Mouse (Mus musculus) embryonic fibroblast, embryonic 13.5 days (primary cell): Measurements from ENCODE around the gene Sept6.

ENCODE experiments used
- CTCF ChIP-seq: IDR thresholded peaks from 2 replicates; pipeline ENCODE4 v1.5.1; 2011; ENCODE audit warnings: mild to moderate bottlenecking, control low read depth, low read length, moderate library complexity, borderline replicate concordance; ENCODE audit not compliant: insufficient read depth
- POLR2A ChIP-seq: IDR thresholded peaks from 2 replicates; pipeline ENCODE4 v1.6.1; 2011; ENCODE audit warnings: low read depth, mild to moderate bottlenecking, control low read depth, low read length, moderate library complexity

DNA sequence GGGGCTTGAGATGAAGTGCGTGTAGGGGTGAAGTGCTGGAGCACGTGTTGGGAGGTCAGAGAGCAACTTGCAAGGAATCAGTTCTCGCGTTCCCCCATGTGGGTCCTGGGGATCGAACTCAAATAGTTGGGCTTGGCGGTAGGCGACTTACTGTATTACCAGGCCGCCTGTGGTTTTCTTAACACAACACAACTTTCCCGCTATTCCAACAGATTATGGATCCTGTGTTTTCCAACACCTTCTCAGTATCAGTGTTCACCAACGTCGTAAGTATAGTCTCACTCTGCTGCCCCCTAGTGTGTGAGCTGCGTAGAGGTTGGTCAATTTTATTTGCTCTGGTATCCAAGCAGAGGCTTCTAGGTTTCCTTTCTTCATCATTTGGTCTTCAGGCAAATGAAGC is 80.3 kb downstream of the Sept6 start:
- TF ChIP-seq POLR2A, result no peak
- no peak for TF ChIP-seq CTCF
